Mouse (Mus musculus): ENCODE results near the gene Epb41l4b.

The Epb41l4b gene

GRCm38 (mm10) chr4:57016366-57017171 is 126.7 kb downstream of the Epb41l4b start:
- DNase-seq (ENCODE audit: extremely low spot score, low spot score), result peak; percentile 29

- DNase-seq (ENCODE audit: extremely low spot score, low spot score), result no peak
Observed at GRCm38 (mm10) chr4:57015032-57015431, 128.2 kb downstream of the Epb41l4b start.

DNA sequence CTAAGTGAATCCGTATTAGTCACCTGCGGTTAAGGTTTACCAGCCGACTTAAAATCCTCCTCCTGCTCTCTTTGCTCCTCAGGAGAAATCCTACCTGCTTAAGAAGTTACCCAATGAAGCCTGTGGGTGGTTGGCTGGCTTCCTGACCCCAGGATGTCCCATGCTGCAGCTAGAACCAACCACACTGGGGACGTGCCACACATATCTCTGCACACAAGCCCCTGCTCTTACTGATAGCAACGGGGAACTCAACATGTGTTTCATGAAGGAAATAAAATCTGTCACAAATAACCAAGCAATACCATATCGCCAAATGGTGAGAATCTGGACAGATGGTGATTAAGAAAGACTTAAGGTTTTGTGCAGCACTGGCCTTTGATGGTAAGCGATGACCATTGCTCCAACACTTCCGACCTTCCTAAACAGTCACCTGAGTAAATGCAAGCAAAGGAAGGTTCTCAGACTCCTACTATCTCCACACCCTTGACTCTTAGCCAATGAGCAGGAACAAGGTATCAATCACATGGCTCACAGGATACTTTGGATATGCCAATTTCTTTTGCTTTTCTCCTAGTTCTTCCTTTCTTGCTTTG is 131.7 kb downstream of the Epb41l4b start:
- DNase-seq (ENCODE audit: extremely low spot score, low spot score), result no peak

DNA sequence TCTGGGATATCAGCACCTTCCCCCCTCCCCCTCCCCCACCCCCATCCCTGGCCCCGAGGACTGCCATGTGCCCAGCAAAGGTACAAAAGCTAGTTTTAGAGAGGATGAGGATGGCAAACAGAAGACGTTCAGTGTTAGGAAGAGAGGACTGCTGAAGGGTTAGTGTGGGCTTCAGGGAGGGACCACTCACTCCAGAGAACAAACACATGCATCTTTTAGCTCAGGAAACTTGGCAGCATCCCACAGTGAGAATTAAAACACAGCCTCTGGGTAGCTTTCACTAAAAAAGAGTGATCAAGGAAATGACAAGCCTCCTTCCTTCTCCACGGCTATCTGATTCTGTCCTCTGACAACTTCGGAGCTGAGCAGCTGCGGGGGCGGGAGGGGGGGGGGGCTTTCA is 132.3 kb downstream of the Epb41l4b start:
- DNase-seq (ENCODE audit: extremely low spot score, low spot score), result no peak

- DNase-seq (ENCODE audit: extremely low spot score, low spot score), result no peak
Observed at GRCm38 (mm10) chr4:57010425-57010824, 132.8 kb downstream of the Epb41l4b start.

DNA sequence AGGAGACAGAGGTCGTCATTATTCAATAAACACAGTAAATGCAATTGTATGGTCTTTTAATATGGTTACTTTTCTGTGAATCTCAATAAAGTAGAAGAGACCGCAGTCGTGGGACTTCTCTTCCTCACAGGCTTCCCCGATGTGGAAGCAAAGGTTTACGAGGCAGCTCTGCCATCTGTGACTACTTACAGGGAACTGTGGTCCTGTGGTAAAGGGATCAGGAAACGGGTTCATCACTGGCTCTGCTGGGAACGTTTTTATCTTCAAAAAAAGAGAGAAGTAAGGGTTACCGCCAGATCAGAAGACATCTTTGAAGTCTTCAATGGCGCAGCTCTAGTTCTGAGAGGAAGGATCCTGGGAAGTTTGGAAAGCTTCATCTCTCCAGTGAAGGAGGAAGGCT is 135.5 kb downstream of the Epb41l4b start:
- no peak for DNase-seq (ENCODE audit: extremely low spot score, low spot score)

DNA sequence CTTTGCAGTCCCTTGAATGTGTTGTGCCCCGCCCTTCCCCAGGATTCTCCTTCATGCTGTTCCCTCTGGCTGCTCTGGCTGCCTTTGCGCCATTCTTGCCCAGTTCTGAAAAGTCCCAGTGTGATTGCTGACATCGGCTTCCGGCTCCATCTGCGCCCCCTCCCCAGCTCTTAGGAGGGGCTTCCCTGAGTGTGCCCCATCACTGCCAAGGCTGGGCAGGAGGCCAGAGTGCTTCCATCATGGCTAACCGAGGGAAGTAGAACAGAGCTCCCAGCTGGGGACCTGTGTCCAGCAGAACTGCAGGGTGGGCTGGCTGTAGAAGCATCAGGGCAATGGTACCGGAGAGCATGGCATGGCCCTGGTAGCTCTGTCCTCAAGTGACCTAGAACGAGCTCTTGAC is 138.2 kb downstream of the Epb41l4b start:
- no peak for DNase-seq (ENCODE audit: extremely low spot score, low spot score)

- DNase-seq (ENCODE audit: extremely low spot score, low spot score), result no peak
Observed at GRCm38 (mm10) chr4:57003886-57004285, 139.4 kb downstream of the Epb41l4b start.

GRCm38 (mm10) chr4:57002751-57003150 is 140.5 kb downstream of the Epb41l4b start:
- DNase-seq (ENCODE audit: extremely low spot score, low spot score), result peak; percentile 49

- DNase-seq (ENCODE audit: extremely low spot score, low spot score), result no peak
Observed at GRCm38 (mm10) chr4:57001437-57001836, 141.8 kb downstream of the Epb41l4b start.

- DNase-seq (ENCODE audit: extremely low spot score, low spot score), result no peak
Observed at GRCm38 (mm10) chr4:56993331-56993730, 149.9 kb downstream of the Epb41l4b start.

- no peak for DNase-seq (ENCODE audit: extremely low spot score, low spot score)
Observed at GRCm38 (mm10) chr4:56991951-56992350, 151.3 kb downstream of the Epb41l4b start.

DNA sequence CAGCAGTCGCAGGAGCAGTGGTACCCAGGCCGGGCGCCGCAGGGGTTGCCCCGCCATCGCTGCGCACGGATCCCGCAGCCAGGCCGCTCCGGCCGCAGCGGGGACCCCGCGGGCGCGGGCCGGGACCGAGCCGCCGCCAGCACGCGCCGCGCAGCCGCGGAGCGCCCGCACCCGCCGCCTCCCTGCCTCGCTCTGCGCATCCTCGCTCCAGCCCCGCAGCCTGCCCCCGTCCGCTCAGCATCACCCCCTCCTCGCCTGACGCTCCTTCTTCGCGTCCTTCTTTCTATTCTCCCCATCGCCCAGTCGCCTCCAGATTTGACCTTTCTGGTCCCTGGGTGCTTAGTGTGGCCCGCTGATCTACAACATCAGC is 153.0 kb downstream of the Epb41l4b start, which contains the start of gene Frrs1l:
Gene Frrs1l (minus strand): TSS at position 177 of the 370 bp plus-strand sequence.
- DNase-seq (ENCODE audit: extremely low spot score, low spot score), result peak; percentile 47

DNA sequence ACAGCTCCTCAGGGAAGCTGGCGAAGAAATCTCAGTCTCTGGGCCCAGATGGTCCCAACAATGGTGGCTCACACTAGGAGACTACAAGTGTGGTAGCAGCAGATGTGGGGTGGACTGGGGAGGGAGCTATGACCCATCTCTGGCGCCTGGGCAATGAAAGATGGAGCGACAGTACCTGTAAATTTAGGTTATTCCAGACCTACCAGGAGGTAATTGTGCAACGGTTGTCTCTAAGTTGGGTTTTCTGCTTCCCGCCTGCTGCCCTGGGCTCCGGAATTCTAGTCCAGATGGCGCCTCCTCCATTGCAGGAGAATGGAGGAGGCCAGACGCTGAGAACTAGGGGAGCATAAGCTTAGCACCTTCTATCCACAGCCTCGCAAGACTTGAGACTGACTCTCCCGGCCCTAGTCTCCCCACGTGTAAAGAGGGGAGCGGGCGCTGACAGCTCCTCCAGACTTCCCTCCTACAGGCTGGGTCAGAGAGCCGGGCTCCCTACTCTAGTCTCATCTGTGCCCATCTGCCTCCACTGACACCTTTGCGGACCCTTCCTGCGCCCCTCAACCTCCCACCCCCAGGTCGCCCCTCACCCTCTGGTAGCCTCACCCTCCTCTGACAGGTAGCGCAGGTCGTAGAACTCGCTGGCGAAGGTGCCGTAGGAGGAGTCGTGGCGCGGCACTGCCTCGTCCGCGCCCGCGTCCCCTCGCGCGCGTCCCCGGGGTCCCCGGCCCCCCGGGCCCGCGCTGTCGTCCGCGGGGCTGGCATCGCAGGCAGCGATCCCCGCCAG is 153.6 kb downstream of the Epb41l4b start:
- peak; percentile 49 for DNase-seq (ENCODE audit: extremely low spot score, low spot score)

- no peak for DNase-seq (ENCODE audit: extremely low spot score, low spot score)
Observed at GRCm38 (mm10) chr4:56965586-56966179, 177.6 kb downstream of the Epb41l4b start.

DNA sequence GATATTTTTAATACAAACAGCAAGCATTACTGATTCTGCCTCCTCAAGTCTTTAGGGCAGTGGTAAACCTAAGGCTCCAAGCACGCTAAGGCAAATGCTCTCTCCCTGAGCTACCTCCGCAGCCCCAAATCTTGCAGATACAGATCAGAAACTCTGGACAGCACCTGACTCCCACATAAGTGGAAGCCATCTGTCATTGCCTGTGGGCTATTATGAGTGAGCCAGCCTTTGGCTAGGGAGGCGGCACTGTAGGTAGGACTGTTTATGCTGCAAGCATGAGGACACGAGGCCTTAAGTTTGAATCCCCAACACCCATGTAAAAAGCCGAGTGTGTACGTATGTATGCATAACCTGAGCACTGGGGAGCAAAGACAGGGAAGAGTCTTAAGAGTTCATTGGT is 179.6 kb downstream of the Epb41l4b start:
- DNase-seq (ENCODE audit: extremely low spot score, low spot score), result no peak

GRCm38 (mm10) chr4:56961320-56961925 is 181.8 kb downstream of the Epb41l4b start:
- no peak for DNase-seq (ENCODE audit: extremely low spot score, low spot score)

DNA sequence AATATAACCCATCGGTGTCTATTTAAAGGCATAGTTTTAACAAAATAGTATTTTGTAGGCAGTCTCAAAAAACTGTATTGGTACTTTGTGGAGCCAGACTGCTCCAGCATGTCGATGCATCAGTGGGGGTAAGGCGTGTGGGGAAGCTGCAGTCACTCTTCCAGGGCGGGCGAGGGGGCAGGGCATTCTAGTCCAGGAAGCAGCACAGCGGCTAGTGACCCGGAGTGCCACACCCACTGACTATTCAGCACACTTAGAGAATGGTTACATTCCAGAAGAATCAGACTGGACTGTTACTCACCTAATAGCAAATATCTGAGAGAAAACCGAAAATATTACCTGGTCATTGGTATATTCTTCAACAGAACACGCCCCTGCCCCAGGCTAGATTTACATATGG is 185.7 kb downstream of the Epb41l4b start:
- DNase-seq (ENCODE audit: extremely low spot score, low spot score), result no peak

DNA sequence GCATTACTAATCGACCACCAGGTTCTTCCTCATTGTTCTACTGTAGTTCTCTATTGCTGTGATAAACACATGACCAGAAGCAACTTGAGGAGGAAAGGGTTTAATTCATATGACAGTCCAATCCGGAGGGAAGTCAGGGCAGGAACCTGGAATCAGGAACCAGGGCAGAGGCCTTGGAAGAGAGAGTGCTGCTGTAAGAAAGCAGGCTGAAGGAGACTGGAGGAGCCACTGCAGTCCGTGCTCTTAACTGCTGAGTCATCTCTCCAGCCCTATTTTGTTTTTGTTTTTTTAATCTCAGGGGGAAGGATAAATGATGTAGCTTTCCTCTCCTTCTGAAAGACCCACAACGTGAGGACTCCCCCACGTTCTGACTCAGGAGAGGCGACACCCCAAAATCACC is 190.0 kb downstream of the Epb41l4b start:
- no peak for DNase-seq (ENCODE audit: extremely low spot score, low spot score)

DNA sequence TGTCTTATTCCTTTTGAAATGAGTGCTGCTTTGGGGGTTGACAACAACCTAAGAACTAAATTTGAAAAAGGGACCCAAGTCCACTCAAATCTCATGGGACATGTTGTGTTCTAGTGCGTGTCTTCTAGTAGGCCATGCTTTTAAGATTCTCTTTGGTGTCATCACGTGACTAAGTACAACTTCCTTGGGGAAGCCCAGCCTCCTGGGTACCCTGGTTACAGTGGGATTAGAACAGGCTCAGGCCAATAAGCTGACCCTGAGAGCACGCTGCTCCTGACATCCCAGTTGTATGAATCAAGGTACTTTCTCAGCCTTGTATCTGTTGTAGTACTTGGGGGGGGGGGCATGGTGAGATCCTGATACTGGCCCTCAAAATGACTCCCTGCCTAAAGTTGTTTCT is 191.5 kb downstream of the Epb41l4b start:
- DNase-seq (ENCODE audit: extremely low spot score, low spot score), result no peak

GRCm38 (mm10) chr4:56949494-56949893 is 193.7 kb downstream of the Epb41l4b start:
- DNase-seq (ENCODE audit: extremely low spot score, low spot score), result no peak
